Mouse (Mus musculus): ENCODE data around the gene Dpp6. TPM values are rescaled to one million over a fixed set of nuclear protein-coding genes. Genes with fewer than 3 reads are reported as not detected.

Dpp6 gene
- polyA plus RNA-seq, 1 experiment from 2014 or later: 0.76 TPM

DNA sequence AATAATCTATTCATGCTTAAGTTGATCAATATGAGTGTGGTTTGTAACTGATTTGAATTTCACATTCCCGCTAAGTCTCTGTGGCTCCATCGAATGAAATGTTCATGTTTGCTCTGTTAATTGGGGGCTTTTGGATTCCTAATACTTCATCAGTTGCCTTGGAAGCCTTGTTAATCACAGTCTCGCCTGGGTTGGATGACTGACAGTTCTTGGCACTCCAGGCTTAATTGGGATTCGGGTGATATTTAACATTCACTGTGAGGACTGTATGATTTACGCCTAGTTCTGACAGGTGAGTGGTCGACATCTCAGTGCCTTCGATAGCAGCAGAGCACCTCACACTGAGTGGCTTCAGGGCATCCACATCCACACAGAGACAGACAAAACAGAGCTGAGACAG, 90.1 kb downstream of the Dpp6 start:
- Histone ChIP-seq H3K36me3 (ENCODE audit: control insufficient read depth, insufficient read depth) (no peaks in the 10 kb centered on the region), H3K4me1 (replicated peaks; ENCODE audit: control insufficient read depth, insufficient read depth, low read length) (no peaks in the 10 kb centered on the region), H3K27ac (ENCODE audit: low read depth, low read length) (no peak overlapping the region), H3K4me3 (ENCODE audit: low read depth, low read length) (no peak overlapping the region), H3K27me3 (replicated peaks; ENCODE audit: control insufficient read depth, insufficient read depth, low read length) (no peaks in the 10 kb centered on the region), H3K9ac (ENCODE audit: low read depth, low read length) (no peak overlapping the region), H3K9me3 (ENCODE audit: control insufficient read depth) (no peaks in the 10 kb centered on the region), H3K4me2 (replicated peaks; ENCODE audit: low read depth) (no peak overlapping the region)
- WGBS: 72% methylated on average over 7 of the region's 7 CpGs
- no peak for ATAC-seq
- no peak for TF ChIP-seq CTCF (IDR thresholded peaks at IDR 0.05; ENCODE audit: low read depth)

DNA sequence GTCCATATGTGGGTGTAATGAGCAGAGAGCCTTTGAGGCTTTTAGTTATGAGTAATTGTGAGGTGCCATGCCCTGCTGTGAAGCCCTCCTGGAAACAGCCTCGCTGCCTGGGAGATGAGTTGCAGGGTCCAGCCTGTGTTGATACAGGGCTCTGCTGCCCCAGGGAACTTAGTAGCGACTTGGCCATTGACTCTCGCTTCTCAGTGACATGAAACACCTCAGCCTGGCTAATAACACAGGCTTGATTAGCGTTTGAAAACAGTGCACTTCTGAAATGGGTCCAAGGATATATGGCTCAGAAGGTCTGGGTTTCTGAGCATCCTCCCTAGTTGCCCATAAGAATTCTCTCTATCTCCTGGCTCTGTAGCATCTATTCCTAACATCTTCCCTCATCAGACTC, 91.6 kb downstream of the Dpp6 start:
- TF ChIP-seq CTCF (IDR thresholded peaks at IDR 0.05; ENCODE audit: low read depth): no peak
- Histone ChIP-seq H3K4me3 (ENCODE audit: low read depth, low read length) (no peak overlapping the region), H3K36me3 (ENCODE audit: control insufficient read depth, insufficient read depth) (no peaks in the 10 kb centered on the region), H3K4me2 (replicated peaks; ENCODE audit: low read depth) (no peak overlapping the region), H3K4me1 (replicated peaks; ENCODE audit: control insufficient read depth, insufficient read depth, low read length) (no peaks in the 10 kb centered on the region), H3K9me3 (ENCODE audit: control insufficient read depth) (no peaks in the 10 kb centered on the region), H3K27me3 (replicated peaks; ENCODE audit: control insufficient read depth, insufficient read depth, low read length) (no peaks in the 10 kb centered on the region), H3K9ac (ENCODE audit: low read depth, low read length) (no peak overlapping the region), H3K27ac (ENCODE audit: low read depth, low read length) (no peak overlapping the region)
- no peak for ATAC-seq
- WGBS: 56% methylated on average over 4 of the region's 4 CpGs

DNA sequence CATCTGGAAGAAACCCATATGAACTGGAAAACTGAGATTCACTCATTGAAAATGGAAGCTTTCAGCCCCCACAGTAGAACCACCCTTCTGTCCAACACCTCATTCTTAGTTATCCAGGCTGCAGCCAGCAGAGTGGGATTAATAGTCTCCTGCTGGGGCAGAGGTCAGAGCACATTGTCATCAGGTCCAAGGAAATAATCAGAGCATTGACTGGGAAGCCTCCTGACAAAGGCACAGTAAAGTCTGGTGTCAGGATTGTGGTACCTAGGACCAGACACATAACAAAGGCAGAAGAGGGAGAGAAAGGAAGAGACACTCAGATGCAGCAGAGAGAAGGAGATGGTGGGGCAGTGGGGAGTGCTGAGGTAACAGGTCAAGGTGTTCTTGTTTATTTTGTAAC, 93.3 kb downstream of the Dpp6 start:
- Histone ChIP-seq H3K27me3 (replicated peaks; ENCODE audit: control insufficient read depth, insufficient read depth, low read length) (no peaks in the 10 kb centered on the region), H3K9me3 (ENCODE audit: control insufficient read depth) (no peaks in the 10 kb centered on the region), H3K27ac (ENCODE audit: low read depth, low read length) (no peak overlapping the region), H3K4me3 (ENCODE audit: low read depth, low read length) (no peak overlapping the region), H3K4me2 (replicated peaks; ENCODE audit: low read depth) (no peak overlapping the region), H3K4me1 (replicated peaks; ENCODE audit: control insufficient read depth, insufficient read depth, low read length) (no peaks in the 10 kb centered on the region), H3K9ac (ENCODE audit: low read depth, low read length) (no peak overlapping the region), H3K36me3 (ENCODE audit: control insufficient read depth, insufficient read depth) (no peaks in the 10 kb centered on the region)
- TF ChIP-seq CTCF (IDR thresholded peaks at IDR 0.05; ENCODE audit: low read depth): no peak
- ATAC-seq: no peak

DNA sequence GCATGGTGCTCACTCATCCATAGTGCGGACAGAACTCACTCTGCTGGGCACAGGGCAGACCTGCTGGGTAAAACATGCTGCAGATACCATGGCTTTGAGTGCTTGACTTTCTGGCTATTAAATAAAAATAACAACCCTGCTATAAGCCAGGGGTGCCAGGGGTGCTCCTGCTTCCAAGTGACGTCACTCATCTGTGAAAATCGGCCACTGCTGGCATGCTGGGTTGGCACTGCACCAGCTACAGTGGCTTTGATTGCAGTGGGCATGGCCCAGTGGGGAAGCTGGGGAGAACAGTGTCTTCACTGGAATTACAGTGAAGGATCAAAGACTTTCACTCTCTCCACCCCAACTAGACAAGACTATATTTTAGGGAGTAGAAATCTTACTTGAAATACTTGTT, 95.0 kb downstream of the Dpp6 start:
- Histone ChIP-seq H3K9me3 (ENCODE audit: control insufficient read depth) (no peaks in the 10 kb centered on the region), H3K27ac (ENCODE audit: low read depth, low read length) (no peak overlapping the region), H3K4me2 (replicated peaks; ENCODE audit: low read depth) (no peak overlapping the region), H3K36me3 (ENCODE audit: control insufficient read depth, insufficient read depth) (no peaks in the 10 kb centered on the region), H3K27me3 (replicated peaks; ENCODE audit: control insufficient read depth, insufficient read depth, low read length) (no peaks in the 10 kb centered on the region), H3K4me1 (replicated peaks; ENCODE audit: control insufficient read depth, insufficient read depth, low read length) (no peaks in the 10 kb centered on the region), H3K9ac (ENCODE audit: low read depth, low read length) (no peak overlapping the region), H3K4me3 (ENCODE audit: low read depth, low read length) (no peak overlapping the region)
- TF ChIP-seq CTCF (IDR thresholded peaks at IDR 0.05; ENCODE audit: low read depth): no peak
- ATAC-seq: no peak
- WGBS: 84% methylated on average over 3 of the region's 3 CpGs

DNA sequence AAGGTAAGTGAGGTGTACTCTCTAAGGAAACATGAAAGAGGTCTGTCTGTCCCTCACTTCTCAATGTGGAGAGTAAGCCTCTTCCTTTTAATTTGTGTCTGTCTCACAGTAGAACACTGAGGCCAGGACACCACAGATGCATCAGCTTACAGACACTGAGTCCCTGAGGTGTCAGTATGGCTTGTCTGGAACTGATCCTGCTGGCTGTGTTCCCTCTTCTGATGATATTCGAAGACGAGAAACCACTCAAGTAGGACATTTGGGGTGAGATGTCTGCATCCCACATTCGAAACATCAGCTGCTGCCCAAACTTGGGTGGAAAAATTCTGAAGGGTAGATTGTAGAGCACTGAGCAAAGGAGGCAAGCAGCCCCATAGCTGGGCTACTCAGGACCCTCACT, 101.8 kb downstream of the Dpp6 start:
- Histone ChIP-seq H3K27ac (ENCODE audit: low read depth, low read length) (no peak overlapping the region), H3K36me3 (ENCODE audit: control insufficient read depth, insufficient read depth) (no peaks in the 10 kb centered on the region), H3K4me1 (replicated peaks; ENCODE audit: control insufficient read depth, insufficient read depth, low read length) (no peaks in the 10 kb centered on the region), H3K4me3 (ENCODE audit: low read depth, low read length) (no peak overlapping the region), H3K4me2 (replicated peaks; ENCODE audit: low read depth) (no peak overlapping the region), H3K27me3 (replicated peaks; ENCODE audit: control insufficient read depth, insufficient read depth, low read length) (no peaks in the 10 kb centered on the region), H3K9ac (ENCODE audit: low read depth, low read length) (no peak overlapping the region), H3K9me3 (ENCODE audit: control insufficient read depth) (no peaks in the 10 kb centered on the region)
- no peak for ATAC-seq
- no peak for TF ChIP-seq CTCF (IDR thresholded peaks at IDR 0.05; ENCODE audit: low read depth)
- 77% methylated on average over 3 of the region's 3 CpGs for WGBS

DNA sequence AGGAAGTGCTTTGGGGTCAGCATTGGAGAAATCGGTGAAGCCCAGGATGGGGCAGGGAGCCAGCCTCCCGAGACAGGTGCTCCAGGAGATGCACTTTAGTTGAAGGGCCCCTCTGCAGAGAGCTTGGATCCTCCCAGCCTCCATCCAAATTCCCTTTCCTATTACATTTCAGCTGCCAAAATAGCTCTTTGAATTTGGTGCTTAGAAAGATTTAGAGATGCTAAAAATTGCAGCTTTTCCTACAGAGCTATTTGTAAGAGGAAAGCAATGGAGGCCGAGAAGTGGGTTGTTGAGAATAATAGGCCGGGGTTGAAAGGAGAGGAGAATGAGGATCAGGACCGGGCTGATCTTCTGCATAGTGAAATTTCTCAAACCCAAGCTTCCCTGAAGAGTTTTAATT, 107.5 kb downstream of the Dpp6 start:
- Histone ChIP-seq H3K9me3 (ENCODE audit: control insufficient read depth) (no peaks in the 10 kb centered on the region), H3K4me3 (ENCODE audit: low read depth, low read length) (no peak overlapping the region), H3K27me3 (replicated peaks; ENCODE audit: control insufficient read depth, insufficient read depth, low read length) (no peaks in the 10 kb centered on the region), H3K27ac (ENCODE audit: low read depth, low read length) (no peak overlapping the region), H3K4me1 (replicated peaks; ENCODE audit: control insufficient read depth, insufficient read depth, low read length) (no peaks in the 10 kb centered on the region), H3K9ac (ENCODE audit: low read depth, low read length) (no peak overlapping the region), H3K4me2 (replicated peaks; ENCODE audit: low read depth) (no peak overlapping the region), H3K36me3 (ENCODE audit: control insufficient read depth, insufficient read depth) (no peaks in the 10 kb centered on the region)
- TF ChIP-seq CTCF (IDR thresholded peaks at IDR 0.05; ENCODE audit: low read depth): no peak
- ATAC-seq: no peak
- 84% methylated on average over 5 of the region's 5 CpGs for WGBS

DNA sequence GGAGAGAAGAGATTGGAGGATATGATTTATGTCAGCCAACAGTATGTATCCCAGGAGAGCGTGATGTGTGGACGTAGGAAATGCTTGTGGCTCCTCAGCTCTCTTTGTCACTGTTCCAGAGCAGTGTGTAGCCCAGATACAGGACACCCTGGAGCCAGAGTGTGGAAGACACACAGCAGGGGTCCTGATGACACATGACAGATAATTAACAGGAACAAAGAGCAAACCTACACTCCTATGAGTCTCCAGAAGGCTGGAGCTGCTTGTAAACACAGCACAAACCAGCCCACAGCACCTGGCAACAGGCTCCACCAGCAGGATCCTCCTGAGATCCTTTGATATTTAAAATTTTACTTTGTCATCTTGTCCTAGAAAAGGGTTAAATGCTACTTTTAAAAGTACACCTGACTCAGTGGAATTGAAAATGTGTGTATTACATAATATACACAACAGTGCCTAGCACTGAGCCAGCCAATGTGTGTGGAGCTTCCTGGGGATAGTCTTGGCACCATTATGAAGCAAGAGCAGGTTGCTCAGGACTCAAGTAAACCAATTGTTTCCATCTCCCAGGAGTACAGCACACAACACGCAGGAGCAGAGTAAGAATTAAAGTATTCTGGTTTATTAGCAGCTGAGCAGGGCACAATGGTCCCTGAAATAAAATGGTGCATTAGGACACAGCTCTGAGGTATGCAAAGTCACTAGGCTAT, 115.6 kb downstream of the Dpp6 start:
- 53% methylated on average over 3 of the region's 3 CpGs for WGBS
- no peak for ATAC-seq
- no peak overlapping the region for H3K4me3 ChIP-seq (ENCODE audit: low read depth, low read length)

More for the DNA sequence above, 115.6 kb downstream of the Dpp6 start:
- Histone ChIP-seq H3K9ac (ENCODE audit: low read depth, low read length) (no peak overlapping the region), H3K4me2 (replicated peaks; ENCODE audit: low read depth) (no peak overlapping the region), H3K9me3 (ENCODE audit: control insufficient read depth) (no peaks in the 10 kb centered on the region), H3K27ac (ENCODE audit: low read depth, low read length) (no peak overlapping the region), H3K4me1 (replicated peaks; ENCODE audit: control insufficient read depth, insufficient read depth, low read length) (no peaks in the 10 kb centered on the region), H3K36me3 (ENCODE audit: control insufficient read depth, insufficient read depth) (no peaks in the 10 kb centered on the region), H3K27me3 (replicated peaks; ENCODE audit: control insufficient read depth, insufficient read depth, low read length) (no peaks in the 10 kb centered on the region)
- TF ChIP-seq CTCF (IDR thresholded peaks at IDR 0.05; ENCODE audit: low read depth): no peak

Measured in intestine, postnatal 0 days (tissue).